Mouse (Mus musculus) mouse embryonic stem cell (cell line): ENCODE data around the gene Ccl6.

Source experiments
- in situ Hi-C, 2 experiments: fragments of 300-500 bp; cut with MboI; formaldehyde crosslinking; loops; 1 replicate in 1 of 2; 3 replicates in 1 of 2; pipeline ENCODE4 v1.14.3; 2019 to 2020; ENCODE audit warnings: low sequenced_read_pairs in 2 of 2, low pct_unique_long_range_greater_than_20kb in 1 of 2, mixed read lengths in 1 of 2; ENCODE audit not compliant: unreplicated experiment in 1 of 2

Ccl6 gene

DNA sequence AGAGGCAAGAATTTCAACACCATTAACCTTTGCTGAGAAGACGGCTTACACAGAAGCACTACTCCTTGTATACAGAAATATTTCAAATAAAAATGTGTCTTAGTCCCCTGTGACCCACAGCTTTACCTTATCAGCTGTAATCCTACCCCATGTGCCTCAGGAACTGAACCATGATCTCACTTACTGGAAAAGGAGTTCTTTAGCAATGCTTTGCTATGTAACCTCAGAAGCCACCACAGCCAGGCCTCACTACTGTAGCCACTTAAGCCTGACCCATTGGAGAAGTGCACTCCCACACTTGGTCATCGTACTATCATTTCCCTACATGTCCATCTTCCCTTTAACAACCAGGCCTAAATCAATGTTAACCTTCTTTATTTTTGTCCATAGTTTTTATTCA is 7.7 kb upstream of the Ccl6 start:
- in situ Hi-C loops, result no loop called here

DNA sequence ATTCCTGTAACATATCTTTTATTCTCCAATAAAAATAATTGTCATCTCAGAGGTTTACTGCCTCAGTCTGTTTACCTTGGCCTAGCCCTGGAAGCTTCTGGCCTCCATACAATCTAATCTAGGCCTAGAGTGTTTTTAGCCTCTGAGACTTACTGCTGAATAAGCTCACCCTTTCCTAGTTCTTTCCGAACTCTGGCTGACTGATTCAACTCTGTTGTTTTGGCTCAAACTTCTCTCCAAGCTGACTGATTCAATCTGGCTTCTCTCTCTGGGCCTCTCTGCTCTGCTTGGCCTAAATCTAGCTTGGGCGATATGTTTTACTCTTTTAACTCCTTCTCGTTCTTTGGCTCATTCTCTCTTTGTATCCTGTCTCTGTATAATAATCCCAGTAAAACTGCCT is 6.1 kb upstream of the Ccl6 start:
- in situ Hi-C loops, result no loop called here

DNA sequence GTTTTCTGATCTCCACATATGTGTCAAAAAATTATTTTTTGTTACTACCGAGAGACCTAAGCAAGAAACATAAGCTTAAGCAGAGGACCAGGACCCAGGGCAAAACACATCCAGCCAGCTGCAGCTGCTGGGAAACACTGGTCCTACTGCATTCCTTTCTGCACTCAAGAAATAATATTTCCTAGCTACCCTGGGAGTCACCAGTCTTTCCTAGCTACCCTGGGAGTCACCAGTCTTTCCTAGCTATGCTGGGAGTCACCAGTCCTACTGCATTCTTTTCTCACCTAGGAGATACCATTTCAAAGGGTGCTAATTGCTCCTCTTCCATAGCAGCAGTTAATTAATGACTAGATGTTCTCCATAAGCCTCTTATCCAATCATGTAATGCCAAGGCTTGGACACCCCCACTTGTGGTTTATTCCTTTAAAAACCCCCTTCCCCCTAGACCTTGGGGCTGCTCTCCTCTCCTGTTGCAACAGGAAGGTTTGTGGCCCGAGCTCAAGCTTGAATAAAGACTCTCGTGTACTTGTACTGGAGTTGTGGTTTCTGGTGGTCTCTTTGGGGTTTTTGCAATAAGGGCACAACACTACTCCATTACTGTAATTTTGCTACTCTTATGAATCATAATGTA is 5.4 kb upstream of the Ccl6 start:
- in situ Hi-C loops, result no loop called here

DNA sequence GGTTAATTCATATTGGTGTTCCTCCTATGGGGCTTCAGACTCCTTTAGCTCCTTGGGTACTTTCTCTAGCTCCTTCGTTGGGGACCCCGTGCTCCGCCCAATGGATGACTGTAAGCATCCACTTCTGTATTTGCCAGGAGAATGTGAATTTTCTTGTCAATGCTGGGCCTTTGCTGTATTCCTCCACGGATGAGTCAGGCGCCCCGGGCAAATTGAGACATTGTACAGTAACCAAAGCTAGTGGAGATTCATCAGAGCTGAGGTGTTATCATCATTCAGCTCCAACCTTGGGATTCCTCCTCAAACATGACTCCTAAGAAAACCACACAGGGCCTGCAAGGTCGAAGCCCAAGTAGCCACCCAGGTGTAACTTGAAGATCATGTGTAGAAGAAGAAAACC is 4.9 kb upstream of the Ccl6 start:
- in situ Hi-C loops, result no loop called here

DNA sequence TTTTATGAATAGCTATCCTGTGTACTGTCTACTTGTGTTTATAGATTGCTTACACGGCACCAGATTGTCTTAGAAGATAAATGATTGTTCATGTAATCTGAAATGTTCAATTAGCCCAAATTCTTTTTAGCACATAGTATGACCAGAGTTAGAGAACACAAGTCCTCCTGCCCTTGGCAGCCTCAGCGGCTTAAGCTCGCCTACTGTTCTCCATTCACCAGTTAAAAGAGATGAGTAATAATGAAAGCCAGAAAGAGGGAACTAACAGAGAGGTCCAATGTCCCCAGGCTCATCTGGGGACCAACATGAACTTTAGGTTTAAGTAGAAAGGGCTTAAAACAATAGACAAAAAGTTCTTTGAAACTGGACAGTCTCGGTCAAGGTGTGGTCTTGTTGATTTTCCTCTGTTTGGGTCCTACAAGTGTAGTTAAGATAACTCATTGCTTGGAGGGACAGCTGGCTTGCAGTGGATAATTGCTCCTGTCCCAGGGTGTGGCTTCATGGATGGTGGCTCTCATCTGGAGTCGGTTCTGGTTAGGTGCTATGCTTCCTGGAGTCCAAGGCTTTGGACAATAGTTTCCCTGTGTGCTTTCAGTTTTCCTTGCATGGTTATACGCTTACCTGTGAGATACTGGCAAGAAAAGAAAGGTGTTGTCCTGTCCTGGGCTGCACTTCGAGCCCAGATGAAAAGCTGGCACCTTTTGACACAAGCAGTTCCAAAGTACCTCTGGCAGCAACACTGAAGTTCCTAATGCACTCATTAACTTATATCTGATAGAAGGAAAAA is 3.0 kb upstream of the Ccl6 start:
- in situ Hi-C loops, result no loop called here

DNA sequence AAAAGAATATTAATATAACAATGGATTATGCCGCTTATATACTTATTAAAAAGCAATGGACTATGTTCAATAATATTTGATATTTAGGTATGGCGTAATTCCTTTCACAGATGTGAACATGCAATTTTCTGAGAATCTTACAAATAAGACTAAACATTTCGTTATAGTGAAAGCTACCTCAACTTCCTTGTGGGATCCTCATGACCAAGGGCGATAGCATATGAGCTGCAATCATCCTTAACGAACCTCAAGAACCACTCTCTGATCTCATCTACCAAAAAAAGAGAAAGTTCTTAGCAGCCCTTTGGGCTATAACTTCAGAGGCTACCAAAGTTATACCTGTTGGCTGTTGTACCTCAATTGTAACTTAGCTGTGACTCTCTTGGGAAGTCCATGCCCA is 566 bp upstream of the Ccl6 start:
- in situ Hi-C loops, result no loop called here

DNA sequence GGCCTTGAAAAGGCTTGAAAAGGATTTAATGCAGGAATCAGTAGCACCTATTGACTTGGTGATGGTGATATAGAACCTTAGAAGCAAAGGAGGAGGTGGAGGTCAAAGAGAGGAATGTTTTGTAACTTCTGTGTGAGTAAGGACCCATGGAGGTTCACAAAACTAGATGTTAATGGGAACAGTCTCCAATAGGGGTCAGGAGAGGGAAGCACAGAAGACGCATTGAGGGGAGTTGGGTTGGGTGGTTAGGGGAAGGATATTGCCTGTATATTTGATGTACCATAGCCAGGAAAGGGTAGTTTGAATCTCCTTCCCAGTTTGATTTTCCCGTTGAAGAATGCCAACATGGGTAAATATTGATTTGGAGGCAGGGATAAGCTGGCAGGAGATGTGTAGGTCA is 8.7 kb downstream of the Ccl6 start:
- in situ Hi-C loops, result no loop called here

DNA sequence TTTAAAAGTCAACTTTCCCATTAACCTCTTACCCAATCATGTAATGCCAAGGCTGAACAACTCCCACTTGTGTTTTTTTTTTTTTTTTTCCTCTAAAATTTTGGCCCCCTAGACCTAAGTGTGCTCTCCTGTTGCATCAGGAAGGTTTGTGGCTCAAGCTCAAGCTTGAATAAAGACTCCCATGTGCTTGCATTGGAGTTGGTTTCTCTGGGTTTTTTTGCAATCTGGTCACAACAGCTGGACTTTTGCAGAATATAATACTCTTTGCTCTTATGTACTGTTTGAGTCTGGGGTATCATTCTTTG is 9.5 kb downstream of the Ccl6 start:
- in situ Hi-C loops, result no loop called here

DNA sequence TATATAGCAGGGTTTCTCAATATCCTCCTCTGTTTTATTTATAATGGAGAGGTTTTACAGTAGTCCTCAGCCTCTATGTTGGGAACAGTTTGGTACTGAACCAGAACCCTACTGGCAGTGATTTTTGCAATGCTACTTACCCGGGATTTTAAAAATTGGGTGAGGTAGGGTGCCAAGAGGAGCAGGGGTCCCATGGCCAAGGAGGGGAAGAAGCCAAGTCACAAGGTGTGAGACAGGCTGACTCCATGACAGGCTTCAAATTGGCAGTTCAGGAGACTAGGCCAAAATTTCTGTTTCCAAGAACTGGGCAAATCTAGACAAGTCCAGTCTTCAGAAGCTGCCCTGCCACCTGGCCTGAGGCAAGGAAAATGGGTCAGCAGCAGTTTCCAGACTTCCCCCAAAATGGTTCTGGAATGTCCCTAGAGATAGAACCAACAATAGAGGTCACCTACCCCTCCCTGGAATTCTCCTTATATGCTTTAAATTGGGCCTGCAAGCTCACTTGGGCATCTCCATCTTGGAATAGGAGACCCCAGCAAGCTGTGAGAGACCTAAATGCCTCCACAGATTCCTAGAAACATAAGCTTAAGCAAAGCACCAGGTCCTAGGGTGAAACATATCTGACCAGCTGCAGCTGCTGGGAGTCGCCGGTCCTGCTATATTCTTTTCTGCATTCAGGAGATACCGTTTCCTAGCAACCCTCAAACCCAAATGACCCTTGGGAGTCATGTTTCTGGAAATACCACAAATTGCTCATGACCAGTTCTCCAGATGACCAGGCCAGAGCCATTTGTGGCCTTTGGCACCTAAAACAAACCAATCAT is 10.0 kb downstream of the Ccl6 start:
- in situ Hi-C loops, result no loop called here

DNA sequence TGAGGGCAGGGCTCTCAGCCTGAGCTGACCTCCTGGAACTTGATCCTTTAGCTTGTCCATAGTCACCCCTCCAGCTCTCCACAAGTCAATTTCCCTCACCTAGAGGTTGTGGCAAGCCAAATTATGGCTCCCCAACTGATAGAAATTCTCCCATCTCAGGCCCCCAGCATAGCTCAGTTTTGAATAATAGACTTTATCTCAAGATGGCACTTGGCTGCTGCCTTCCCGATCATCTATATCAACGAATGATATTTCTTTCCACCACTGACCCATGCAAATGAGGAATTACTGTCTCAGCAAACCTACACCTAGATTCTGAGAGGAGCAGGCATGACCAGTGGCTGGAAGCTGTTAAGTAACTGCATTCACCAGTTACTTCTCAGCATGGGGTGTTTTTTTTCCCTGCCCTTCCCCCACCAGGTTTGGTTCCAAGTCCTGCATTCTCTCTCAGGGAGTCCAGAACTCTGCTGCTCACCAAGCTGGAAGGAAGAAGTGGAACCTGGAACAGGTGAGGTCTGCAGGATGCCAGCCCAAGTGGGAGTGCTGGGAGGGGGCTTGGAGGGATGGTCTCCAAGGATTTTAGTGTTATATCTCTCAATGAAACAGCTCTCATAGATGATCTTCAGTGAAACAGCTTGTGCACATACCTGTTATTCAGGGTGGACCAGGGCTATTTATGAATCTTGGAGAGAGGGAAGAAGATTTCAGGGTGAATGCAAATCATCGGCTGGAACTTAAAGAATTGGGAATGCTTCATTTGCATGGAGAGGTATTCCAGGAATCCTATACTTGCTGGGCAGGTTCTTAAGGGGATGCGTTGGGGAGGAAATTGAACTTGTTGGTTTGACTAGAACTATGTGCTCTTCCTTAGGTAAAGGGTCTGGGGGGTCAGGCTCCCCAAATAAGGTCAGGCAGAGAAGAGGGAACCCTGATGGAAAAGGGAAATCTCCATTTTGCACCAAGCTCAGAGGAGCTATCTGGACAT is 11.0 kb downstream of the Ccl6 start:
- in situ Hi-C loops, result no loop called here

DNA sequence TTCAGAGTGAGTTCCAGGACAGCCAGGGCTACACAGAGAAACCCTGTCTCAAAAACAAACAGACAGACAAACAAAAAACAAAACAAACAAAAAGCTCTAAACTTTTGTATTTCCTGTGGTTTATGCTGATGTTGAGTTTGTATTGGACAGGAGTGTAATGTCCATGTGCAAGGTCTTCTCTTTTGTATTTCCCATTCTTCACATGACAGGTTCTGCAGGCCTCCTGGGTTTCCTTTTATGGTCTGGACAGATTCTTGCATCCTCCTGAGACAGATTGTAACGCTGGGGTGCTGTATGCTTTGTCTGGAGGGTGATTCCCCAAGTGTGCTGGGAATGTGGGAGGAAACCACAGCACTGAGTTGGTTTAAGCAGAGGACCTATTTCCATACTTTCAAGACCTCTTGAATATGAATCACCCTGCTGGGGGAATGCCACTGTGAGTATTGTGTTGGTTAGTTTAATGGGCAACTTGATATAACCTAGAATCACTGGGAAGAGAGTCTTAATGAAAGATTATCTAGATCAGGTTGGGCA is 12.1 kb downstream of the Ccl6 start:
- in situ Hi-C loops, result no loop called here

DNA sequence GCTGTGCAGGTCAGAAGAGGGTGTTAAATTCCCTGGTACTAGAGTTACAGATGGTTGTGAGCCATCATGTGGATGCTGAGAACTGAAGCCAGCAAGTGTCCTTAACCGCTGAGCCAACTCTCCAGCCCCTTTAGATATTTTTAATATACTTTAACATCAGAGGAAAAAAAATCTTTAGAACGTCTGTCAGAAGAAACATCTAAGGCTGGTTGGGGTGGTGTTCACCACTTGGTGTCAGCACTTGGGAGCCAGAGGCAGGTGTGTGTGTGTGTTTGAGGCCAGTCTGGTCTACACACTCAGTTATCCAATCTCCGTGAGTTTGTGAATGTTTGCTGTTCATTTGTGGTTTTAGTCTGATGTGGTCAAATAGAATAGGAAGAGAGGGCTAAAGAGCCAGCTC is 13.9 kb downstream of the Ccl6 start:
- in situ Hi-C loops, result no loop called here

DNA sequence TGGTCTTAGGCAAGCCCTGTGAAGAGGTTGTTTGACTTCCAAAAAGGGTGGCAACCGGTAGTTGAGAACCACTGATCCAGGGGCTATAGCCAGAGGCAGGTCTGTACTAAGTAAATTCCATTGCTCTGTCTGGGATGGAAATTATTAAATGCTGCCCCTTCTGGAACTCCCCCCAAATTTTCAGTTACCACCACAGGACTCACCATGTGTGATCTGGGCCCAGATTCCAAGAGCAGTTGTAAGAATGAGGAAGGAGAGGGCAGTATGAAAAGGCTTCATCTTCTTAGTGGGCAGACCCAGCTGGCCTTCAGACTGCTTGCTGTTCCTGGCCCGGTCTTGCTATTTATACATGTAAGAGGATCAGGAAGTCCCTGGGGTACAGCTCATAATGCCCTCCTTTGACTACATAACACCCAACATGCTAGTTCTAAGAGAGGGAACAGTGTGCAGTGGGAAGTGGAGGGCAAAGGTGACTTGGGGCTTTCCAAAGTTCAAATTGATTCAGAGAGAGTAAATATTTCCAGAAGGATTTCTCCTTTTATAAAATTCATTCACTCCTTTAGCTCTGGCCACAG is 14.6 kb downstream of the Ccl6 start, which contains the start of gene Ccl9:
Gene Ccl9, minus strand, starts transcription at position 451 of the 575 bp plus-strand sequence.
- in situ Hi-C loops, result no loop called here

DNA sequence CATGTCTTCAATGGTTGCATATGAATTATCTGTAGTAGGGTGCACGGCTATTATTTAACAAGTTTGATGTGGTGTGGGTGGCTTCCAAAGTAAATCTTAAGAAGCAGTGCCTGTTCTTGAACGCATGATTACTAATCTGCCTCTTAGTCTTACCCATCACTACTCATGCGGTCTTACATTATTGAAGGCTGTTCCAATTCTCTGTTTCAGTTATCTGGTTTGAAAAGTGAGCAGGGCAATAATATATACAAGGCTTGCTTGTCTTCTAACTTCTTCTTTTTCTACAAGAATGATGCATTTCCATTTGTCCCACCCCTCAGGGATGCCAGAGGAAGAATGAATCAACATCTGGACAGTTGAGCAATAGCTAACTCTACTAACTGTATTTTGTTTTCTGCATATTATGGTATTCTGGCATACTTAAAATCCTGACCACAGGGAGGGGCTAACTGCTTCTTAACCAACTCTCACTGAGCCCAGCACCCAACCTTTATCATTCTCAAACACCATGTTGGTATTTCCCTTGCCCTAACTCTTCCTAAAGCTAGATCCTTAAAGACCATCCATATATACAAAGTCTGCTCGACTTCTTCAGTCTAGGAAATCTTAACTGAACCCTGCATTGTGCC is 15.8 kb downstream of the Ccl6 start:
- in situ Hi-C loops, result no loop called here

DNA sequence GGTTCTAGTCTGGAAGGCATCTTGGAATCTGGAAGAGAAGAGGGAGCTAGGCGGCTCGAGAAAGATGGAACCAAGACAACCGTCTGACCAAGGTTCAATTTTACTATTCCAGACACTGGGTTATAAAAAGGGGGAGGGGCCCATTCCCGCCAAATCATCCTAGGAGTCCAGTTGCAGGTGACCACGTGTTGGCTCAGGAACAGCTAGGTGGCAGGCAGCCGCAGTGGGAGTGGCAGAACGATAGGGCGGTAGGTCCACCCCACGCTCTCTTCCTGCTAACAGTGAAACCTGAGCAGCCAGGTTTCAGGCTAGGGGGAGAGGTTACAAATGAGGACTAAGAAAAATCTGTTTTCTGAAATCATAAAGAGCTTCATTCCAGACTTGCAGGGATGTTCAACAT is 20.1 kb downstream of the Ccl6 start:
- in situ Hi-C loops, result no loop called here

DNA sequence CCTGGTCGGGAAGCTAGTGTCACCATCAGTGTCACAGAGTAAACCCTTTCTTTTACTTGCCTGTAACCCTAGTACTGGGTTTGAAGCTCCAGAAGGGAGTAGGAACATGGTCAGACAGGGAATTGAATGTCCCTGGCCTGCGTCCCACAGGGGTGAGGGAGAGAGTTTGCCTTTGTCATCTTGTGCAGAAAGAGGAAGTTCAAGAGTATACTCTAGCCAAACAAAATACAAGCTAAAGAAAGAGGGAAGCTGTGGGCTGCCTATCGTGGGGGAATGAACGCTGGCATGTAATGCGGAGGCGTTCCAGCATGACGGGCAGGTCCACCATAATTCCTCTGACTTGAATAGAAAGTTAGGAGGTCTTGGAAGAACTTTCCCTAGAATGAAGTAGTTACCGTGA is 20.7 kb downstream of the Ccl6 start:
- in situ Hi-C loops, result no loop called here

DNA sequence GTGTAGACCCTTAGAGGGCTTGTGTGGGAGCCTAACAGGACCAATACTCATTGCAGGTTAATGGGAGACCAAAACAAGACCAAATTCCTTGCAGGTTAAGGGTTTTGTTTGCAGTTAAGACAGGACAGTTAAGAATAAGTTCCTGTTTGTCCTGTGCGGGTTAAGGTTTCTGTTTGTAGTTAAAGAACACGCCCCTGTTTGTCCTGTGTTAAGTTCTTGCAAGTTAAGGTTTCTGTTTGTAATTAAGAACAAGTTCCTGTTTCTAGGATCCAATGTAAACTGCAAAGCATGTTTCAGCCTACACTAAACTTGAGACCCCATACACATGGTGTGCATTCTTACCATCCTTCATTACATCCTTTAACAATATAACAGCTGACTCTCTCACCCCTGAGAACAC is 22.7 kb downstream of the Ccl6 start:
- in situ Hi-C loops, result no loop called here

DNA sequence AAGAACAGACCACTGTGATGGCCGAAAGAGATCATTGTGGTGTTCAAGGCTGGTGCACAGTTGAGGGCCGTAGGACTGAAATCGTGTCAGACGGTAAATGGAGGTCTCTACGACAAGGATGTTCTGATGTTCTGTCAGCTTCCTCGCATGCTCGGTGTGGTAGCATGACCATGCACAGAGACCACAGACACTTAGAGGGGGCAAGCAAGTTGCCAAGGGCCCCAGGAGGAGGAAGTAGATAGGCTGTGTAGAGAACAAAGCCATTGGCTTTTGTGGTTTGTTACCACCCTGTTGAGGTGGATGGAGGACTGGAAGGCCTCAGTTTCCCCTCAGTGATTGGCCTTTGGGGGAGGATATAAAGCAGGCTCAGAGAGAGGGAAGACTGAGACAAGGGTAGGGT is 23.6 kb downstream of the Ccl6 start:
- in situ Hi-C loops, result no loop called here
